In genomic region chr3:54755145-54756041, GRCm38 (mm10) we compare ENCODE assay signal across 8 mouse cellular contexts. TPM values are rescaled to one million over a fixed set of nuclear protein-coding genes. Genes with fewer than 3 reads are reported as not detected.
DNase-seq lines count a peak whose midpoint lies in the region; ATAC-seq and TF ChIP-seq lines count a peak whose summit lies in the region.

Gene Smad9, plus strand, starts transcription at chr3:54755582.

- H3K36me3 ChIP-seq in lung, embryonic 15.5 days, result peaks cover 12% of the 10 kb centered on the region
- H3K36me3 ChIP-seq in thymus, adult 2 months (ENCODE audit: control insufficient read depth, insufficient read depth, low read length), result no peaks in the 10 kb centered on the region; the same call in 1 of the 2 replicates

- no peak for TF ChIP-seq CTCF in thymus, adult 2 months (IDR thresholded peaks at IDR 0.05; ENCODE audit: borderline replicate concordance, control insufficient read depth, extremely low read depth, insufficient read depth, low read length, poor library complexity)

- peak; percentile 76 for DNase-seq in Muller cell, postnatal 12 days (ENCODE audit: inconsistent ontology term)
- DNase-seq in cerebellum, adult 8-10 months, result peak; percentile 69
- peak; percentile 26 to 69 for DNase-seq in frontal cortex, adult 2 months (ENCODE audit: extremely low spot score in 1 of 2, low spot score in 1 of 2)
- peak; percentile 73 for DNase-seq in heart, postnatal 4 days
- DNase-seq in layer of hippocampus, postnatal 10 days (ENCODE audit: low spot score in 2 of 2), result peak; percentile 42 to 61
- DNase-seq in retina, embryonic 14.5 days (ENCODE audit: low spot score), result peak; percentile 62
- no peak for DNase-seq in thymus, adult 2 months

- under 1% methylated on average over 51 of the region's 66 CpGs for WGBS in lung, embryonic 15.5 days
- 3% methylated on average over 66 of the region's 66 CpGs for WGBS in thymus, adult 2 months

- peak within 1 kb of the TSS; percentile 98 for H3K4me2 ChIP-seq in lung, embryonic 15.5 days

- no peak for TF ChIP-seq POLR2A in thymus, adult 2 months (IDR thresholded peaks at IDR 0.05; ENCODE audit: control insufficient read depth, extremely low read depth, insufficient read depth, low read length, poor library complexity)

- H3K27ac ChIP-seq in lung, embryonic 15.5 days, result peak within 1 kb of the TSS; percentile 83
- H3K27ac ChIP-seq in thymus, adult 2 months (ENCODE audit: control insufficient read depth, insufficient read depth, low read length), result no peak within 1 kb of the TSS

- peak within 1 kb of the TSS; percentile 64 for H3K4me3 ChIP-seq in lung, embryonic 15.5 days
- H3K4me3 ChIP-seq in thymus, adult 2 months (ENCODE audit: control insufficient read depth, insufficient read depth, low read length), result no peak within 1 kb of the TSS

- H3K9me3 ChIP-seq in lung, embryonic 15.5 days, result no peaks in the 10 kb centered on the region

- peak within 1 kb of the TSS; percentile 63 for H3K9ac ChIP-seq in lung, embryonic 15.5 days

- H3K4me1 ChIP-seq in lung, embryonic 15.5 days, result peaks cover 42% of the 10 kb centered on the region
- no peaks in the 10 kb centered on the region for H3K4me1 ChIP-seq in thymus, adult 2 months (replicated peaks; ENCODE audit: control insufficient read depth, insufficient read depth, low read length)

- H3K27me3 ChIP-seq in lung, embryonic 15.5 days, result no peaks in the 10 kb centered on the region
- H3K27me3 ChIP-seq in thymus, adult 2 months (ENCODE audit: control insufficient read depth, insufficient read depth, low read length), result no peaks in the 10 kb centered on the region; the same call in 1 of the 2 replicates

- peak; percentile 90 for ATAC-seq in lung, embryonic 15.5 days (ENCODE audit: borderline replicate concordance, extremely low read depth, low FRiP score, low TSS enrichment)

RNA-seq across cellular contexts. Expression of gene Smad9, which starts in this region (rescaled TPM):
- 5.7 and 6.2 TPM in 2 replicates for polyA plus RNA-seq in frontal cortex, adult 2 months (2012; rRNA removed)
- total RNA-seq in heart, postnatal 4 days (2021), result 1 to 10 TPM; 1.5 to 1.8 TPM
- 1 to 10 TPM; 4.4 to 4.5 TPM for total RNA-seq in layer of hippocampus, postnatal 10 days (2021)
- 1.6 and 2.0 TPM in 2 replicates for polyA plus RNA-seq in lung, embryonic 15.5 days (2015; fragmentation: Nextera tagmentation; extraction: Ambion mirVana)
- polyA plus RNA-seq in thymus, adult 2 months (2012; rRNA removed), result 0.20 and 0.36 TPM in 2 replicates
